Mouse (Mus musculus) hindbrain, embryonic 14.5 days (tissue): ENCODE data around the gene Spata32. TPM values are rescaled to one million over a fixed set of nuclear protein-coding genes. Genes with fewer than 3 reads are reported as not detected.
"Not testable (repeated sequence)": the region's sequence is repeated elsewhere in the genome, so short reads cannot be mapped to it uniquely, and the experiment has no call there.

Experiments used
- ATAC-seq: fragments of 200-750 bp; cut with Nextera tagmentation; 2 replicates; pipeline ENCODE4 v1.8.0; 2017; ENCODE audit warnings: moderate number of reproducible peaks, mild to moderate bottlenecking, moderate TSS enrichment, moderate library complexity; ENCODE audit not compliant: low FRiP score
- DNase-seq: peaks from one replicate; pipeline ENCODE4 v3.0.0-alpha.2; 2015; ENCODE audit warnings: low spot score
- H3K27ac ChIP-seq: fragments of 300-500 bp; sonication (generic); 2 replicates; pipeline ENCODE4 v1.5.1; 2014; ENCODE audit warnings: mild to moderate bottlenecking, moderate library complexity
- H3K27me3 ChIP-seq: fragments of 300-500 bp; sonication (generic); 2 replicates; pipeline ENCODE4 v1.6.1; 2014; ENCODE audit warnings: mild to moderate bottlenecking, low read length, mixed read lengths; ENCODE audit not compliant: control insufficient read depth, insufficient read depth
- H3K36me3 ChIP-seq: fragments of 300-500 bp; sonication (generic); replicated peaks from 2 replicates; pipeline ENCODE4 v1.6.1; 2014; ENCODE audit not compliant: control insufficient read depth, insufficient read depth
- H3K4me1 ChIP-seq: fragments of 300-500 bp; sonication (generic); replicated peaks from 2 replicates; pipeline ENCODE4 v1.6.1; 2014; ENCODE audit warnings: antibody characterized with exemption, low read length, mixed read lengths; ENCODE audit not compliant: control insufficient read depth, insufficient read depth
- H3K4me2 ChIP-seq: fragments of 300-500 bp; sonication (generic); replicated peaks from 2 replicates; pipeline ENCODE4 v1.6.1; 2014; ENCODE audit warnings: mild to moderate bottlenecking, moderate library complexity
- H3K4me3 ChIP-seq: fragments of 300-500 bp; sonication (generic); replicated peaks from 2 replicates; pipeline ENCODE4 v1.5.1; 2014; ENCODE audit warnings: mild to moderate bottlenecking, low read length
- H3K9ac ChIP-seq: fragments of 300-500 bp; sonication (generic); 2 replicates; pipeline ENCODE4 v1.6.1; 2014
- H3K9me3 ChIP-seq: fragments of 300-500 bp; sonication (generic); 2 replicates; pipeline ENCODE4 v1.6.1; 2016; ENCODE audit warnings: low read length; ENCODE audit not compliant: control insufficient read depth
- WGBS: fragments of 180-500 bp; shearing (Covaris S2); extraction: QIAGEN DNeasy Blood & Tissue Kit; methylation state at CpG from one replicate; pipeline ENCODE4 v1.1.7; 2014; 5-methylcytosine and 5-hydroxymethylcytosine counted together
- polyA plus RNA-seq: library from polyadenylated mRNA; unstranded; fragments of >200 nt; fragmentation: Nextera tagmentation; extraction: Ambion mirVana; gene quantifications from 2 replicates; pipeline ENCODE4 v1.2.1, GENCODE M21; 2014

Gene Spata32
- polyA plus RNA-seq, 1 experiment from 2014 or later: 0.29 TPM

DNA sequence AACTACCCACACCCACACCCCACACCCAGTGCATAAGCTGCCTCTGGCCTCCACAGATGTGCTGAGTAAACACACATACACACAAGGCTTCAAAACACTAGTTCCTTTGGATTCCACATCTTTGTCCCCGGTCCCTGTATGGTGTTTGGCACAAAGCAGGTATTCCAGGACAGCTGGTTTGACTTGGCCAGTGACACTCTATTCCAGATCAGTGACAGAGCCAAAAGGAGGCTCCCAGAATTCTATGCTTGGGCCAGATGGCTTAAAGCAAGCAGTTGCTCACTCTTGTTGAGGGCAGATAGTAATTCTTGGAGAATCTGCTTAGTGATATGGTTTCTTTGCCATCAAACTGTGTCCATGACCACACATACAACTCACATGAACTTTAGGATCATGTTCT is 16.2 kb upstream of the Spata32 start:
- DNase-seq: peak; percentile 44
- WGBS: 79% methylated on average over 1 of the region's 1 CpGs
- H3K4me1 ChIP-seq: no peaks in the 10 kb centered on the region

DNA sequence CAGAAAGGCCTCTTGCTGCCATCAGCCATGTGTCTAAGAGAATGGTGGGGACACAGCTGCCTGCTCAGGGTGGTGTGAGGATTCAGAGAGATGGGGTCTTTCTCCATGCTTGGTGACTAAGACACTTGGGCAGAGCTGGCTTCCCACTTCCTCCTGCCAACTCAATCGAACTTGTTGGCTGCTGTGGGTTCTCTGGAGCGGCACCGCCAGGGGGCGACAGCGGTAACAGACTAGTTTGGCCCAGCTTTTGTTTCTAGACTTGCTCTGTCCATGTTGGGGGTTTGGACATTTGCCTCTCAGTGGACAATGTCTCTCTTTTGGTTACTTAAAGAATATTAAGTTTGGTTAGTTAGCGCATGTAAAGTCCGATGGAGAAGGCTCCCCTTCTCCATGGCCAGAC is 14.7 kb upstream of the Spata32 start:
- DNase-seq (peak; percentile 77), ATAC-seq (no peak)
- no peak overlapping the region for H3K27ac ChIP-seq
- H3K36me3 ChIP-seq: peaks cover 50% of the 10 kb centered on the region
- no peaks in the 10 kb centered on the region for H3K27me3 ChIP-seq
- no peaks in the 10 kb centered on the region for H3K9me3 ChIP-seq
- no peak overlapping the region for H3K9ac ChIP-seq
- no peak overlapping the region for H3K4me2 ChIP-seq
- no peak overlapping the region for H3K4me3 ChIP-seq
- no peaks in the 10 kb centered on the region for H3K4me1 ChIP-seq
- WGBS: 34% methylated on average over 7 of the region's 7 CpGs

More for the DNA sequence above, 16.2 kb upstream of the Spata32 start:
- Histone ChIP-seq H3K27me3 (no peaks in the 10 kb centered on the region), H3K9me3 (no peaks in the 10 kb centered on the region), H3K4me2 (no peak overlapping the region), H3K27ac (no peak overlapping the region), H3K36me3 (peaks cover 52% of the 10 kb centered on the region), H3K9ac (no peak overlapping the region), H3K4me3 (no peak overlapping the region)
- no peak for ATAC-seq

DNA sequence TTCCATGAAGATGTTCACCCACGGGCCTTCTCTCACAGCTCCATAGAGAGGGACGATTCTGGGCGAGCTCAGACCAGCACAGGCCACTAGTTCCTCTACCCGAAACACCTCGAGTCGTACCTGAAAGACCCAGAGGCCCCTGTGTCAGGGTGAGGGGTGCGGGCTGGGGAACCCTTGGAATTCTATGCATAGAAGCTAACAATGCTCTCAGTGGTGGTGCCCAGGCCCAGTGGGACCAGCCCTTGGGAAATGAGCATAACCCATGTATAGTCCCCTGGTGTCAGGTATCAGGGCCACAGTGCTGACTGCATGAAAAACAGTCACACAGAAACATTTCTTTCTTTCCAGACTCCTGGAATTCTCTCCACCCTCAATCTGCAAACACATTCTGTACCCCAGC is 13.1 kb upstream of the Spata32 start:
- H3K4me3 ChIP-seq: no peak overlapping the region
- H3K4me2 ChIP-seq: no peak overlapping the region
- H3K36me3 ChIP-seq: peaks cover 50% of the 10 kb centered on the region
- H3K27ac ChIP-seq: no peak overlapping the region
- no peak overlapping the region for H3K9ac ChIP-seq
- H3K4me1 ChIP-seq: no peaks in the 10 kb centered on the region
- 95% methylated on average over 7 of the region's 7 CpGs for WGBS
- DNase-seq (no peak), ATAC-seq (no peak)
- H3K9me3 ChIP-seq: no peaks in the 10 kb centered on the region
- no peaks in the 10 kb centered on the region for H3K27me3 ChIP-seq

DNA sequence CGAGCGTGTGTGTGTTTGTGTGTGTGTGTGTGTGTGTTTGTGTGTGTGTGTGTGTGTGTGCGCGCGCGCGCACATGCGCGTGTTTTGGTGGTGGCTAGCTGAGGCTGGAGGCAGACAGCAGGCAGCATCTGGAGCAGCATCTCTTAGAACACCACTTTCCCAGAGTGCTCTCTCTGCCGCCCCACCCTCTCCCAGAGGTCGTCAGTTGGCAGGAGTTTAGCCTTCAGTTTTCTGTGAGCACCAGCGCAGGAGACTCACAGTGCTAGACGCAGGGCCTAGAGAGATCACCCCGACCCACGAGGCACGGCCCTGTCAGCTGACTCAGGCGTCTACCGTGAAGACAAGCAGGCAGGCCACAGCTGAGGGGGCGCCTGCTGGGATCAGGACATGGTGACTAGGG is 12.4 kb upstream of the Spata32 start:
- Histone ChIP-seq H3K36me3 (peaks cover 47% of the 10 kb centered on the region), H3K27me3 (no peaks in the 10 kb centered on the region), H3K9me3 (no peaks in the 10 kb centered on the region), H3K9ac (no peak overlapping the region), H3K4me3 (no peak overlapping the region), H3K4me2 (no peak overlapping the region), H3K4me1 (no peaks in the 10 kb centered on the region), H3K27ac (no peak overlapping the region)
- ATAC-seq: no peak
- DNase-seq: no peak
- 92% methylated on average over 19 of the region's 19 CpGs for WGBS

DNA sequence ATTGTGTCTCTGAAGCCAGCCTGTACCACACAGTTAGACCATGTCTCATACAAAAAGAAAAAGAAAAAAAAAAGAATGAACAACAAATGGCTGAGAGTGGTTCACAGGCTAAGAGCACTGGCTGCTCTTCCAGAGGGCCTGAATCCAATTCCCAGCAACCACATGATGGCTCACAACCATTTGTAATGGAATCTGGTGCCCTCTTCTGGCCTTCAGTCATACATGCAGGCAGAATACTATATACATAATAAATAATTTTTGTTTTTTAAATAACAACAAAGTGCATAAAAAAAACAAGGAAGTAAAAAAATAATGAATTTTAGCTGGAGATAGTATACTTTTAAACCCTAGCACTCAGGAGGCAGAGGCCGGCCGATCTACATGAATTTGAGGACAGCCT is 11.4 kb upstream of the Spata32 start:
- 95% methylated on average over 2 of the region's 2 CpGs for WGBS
- H3K4me1 ChIP-seq: no peaks in the 10 kb centered on the region
- no peak overlapping the region for H3K4me2 ChIP-seq
- H3K9ac ChIP-seq: no peak overlapping the region
- no peak overlapping the region for H3K27ac ChIP-seq
- no peaks in the 10 kb centered on the region for H3K27me3 ChIP-seq
- ATAC-seq: no peak
- no peak overlapping the region for H3K4me3 ChIP-seq
- H3K36me3 ChIP-seq: peaks cover 55% of the 10 kb centered on the region
- H3K9me3 ChIP-seq: no peaks in the 10 kb centered on the region
- DNase-seq: no peak

DNA sequence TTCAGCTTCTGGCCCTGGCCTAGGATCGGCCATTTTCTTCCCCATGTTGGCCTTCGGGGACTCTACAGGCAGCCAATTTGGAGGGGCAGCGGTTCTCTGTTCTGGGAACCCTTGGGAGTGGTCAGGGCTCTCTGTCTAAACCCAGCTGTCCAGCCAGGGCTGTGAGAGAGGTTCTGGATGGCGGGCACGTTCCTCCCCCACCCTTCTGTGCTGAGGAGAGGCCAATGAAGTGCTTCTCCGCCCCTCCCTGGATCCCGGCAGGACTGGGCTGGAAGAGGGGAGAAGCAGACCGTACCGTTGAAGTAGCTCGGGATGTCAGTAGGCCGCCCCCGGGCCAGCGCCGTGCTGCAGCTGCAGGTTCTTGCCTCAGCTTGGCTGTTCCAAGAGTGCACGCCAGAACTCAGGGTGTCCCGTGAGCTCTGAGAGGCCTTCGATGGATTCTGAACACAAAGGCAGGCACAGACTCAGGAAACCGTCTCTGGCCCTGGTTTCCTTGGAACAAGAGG is 5.8 kb upstream of the Spata32 start:
- Histone ChIP-seq H3K9me3 (no peaks in the 10 kb centered on the region), H3K36me3 (peaks cover 65% of the 10 kb centered on the region), H3K9ac (no peak overlapping the region), H3K27me3 (no peaks in the 10 kb centered on the region), H3K4me2 (no peak overlapping the region), H3K4me3 (no peak overlapping the region), H3K27ac (no peak overlapping the region), H3K4me1 (no peaks in the 10 kb centered on the region)
- no peak for ATAC-seq
- WGBS: 64% methylated on average over 18 of the region's 18 CpGs
- DNase-seq: no peak

DNA sequence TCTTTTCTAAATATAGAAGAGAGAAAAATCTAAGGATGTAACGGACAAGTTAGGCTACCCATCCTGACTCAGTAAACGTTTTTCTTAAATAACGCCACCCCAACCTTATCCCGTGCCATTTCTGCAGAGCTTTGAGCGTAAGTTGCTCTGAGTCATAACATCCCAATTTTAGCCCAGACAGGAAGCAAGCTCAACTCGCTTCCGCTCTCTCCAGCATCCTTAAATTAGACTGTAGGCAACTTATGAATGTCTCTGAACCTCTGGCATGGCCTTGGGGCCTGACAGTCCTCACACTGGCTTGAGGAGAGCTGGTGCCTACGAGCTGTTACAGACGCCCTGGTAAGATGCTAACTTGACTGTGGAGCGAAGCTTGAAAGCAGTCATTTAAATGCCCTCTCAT is 5.2 kb upstream of the Spata32 start:
- no peak for ATAC-seq
- H3K27ac ChIP-seq: no peak overlapping the region
- H3K4me3 ChIP-seq: no peak overlapping the region
- peaks cover 59% of the 10 kb centered on the region for H3K36me3 ChIP-seq
- H3K9ac ChIP-seq: no peak overlapping the region
- WGBS: 87% methylated on average over 10 of the region's 10 CpGs
- no peaks in the 10 kb centered on the region for H3K27me3 ChIP-seq
- no peaks in the 10 kb centered on the region for H3K9me3 ChIP-seq
- DNase-seq: no peak
- no peak overlapping the region for H3K4me2 ChIP-seq
- H3K4me1 ChIP-seq: peaks cover 4% of the 10 kb centered on the region

DNA sequence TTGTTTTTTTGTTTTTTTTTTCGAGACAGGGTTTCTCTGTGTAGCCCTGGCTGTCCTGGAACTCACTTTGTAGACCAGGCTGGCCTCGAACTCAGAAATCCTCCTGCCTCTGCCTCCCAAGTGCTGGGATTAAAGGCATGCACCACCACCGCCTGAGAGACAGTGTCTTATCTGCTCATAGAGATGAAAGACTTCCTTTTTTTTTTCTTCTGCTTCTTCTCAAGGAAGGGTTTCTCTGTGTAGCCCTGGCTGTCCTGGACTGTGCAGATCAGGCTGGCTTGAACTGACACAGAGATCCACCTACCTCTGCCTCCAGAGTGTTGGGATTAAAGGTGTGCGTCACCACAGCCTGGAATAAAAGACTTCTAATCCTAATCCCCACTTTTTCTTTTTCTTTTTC is 4.5 kb upstream of the Spata32 start:
- H3K9me3 ChIP-seq, H3K27me3 ChIP-seq, H3K27ac ChIP-seq, H3K4me3 ChIP-seq, H3K9ac ChIP-seq, DNase-seq, ATAC-seq, H3K4me1 ChIP-seq, H3K4me2 ChIP-seq: not testable (repeated sequence)
- H3K36me3 ChIP-seq: peaks cover 55% of the 10 kb centered on the region
- 95% methylated on average over 4 of the region's 4 CpGs for WGBS

DNA sequence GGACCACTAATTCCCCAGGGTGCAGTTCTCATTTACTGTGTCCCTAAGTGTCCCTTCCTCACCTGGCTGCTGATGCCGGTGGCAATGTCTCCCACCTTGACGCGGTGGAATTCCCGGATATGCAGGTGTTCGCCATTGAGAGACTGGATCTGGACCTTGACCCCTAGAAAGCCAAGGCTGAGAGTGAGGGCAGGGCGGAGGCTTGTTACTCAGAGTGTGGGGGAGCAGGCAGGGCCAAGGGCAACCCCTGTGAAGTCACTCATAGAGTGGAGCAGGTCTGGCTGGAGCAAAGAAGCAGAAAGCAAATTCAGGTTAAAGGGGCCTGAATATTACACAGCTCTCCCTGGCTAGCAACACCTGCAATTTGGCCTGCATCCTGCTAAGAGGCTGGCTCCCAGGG is 3.2 kb upstream of the Spata32 start:
- no peak overlapping the region for H3K4me2 ChIP-seq
- H3K27ac ChIP-seq: no peak overlapping the region
- H3K9ac ChIP-seq: no peak overlapping the region
- H3K9me3 ChIP-seq: no peaks in the 10 kb centered on the region
- no peaks in the 10 kb centered on the region for H3K27me3 ChIP-seq
- H3K36me3 ChIP-seq: peaks cover 45% of the 10 kb centered on the region
- DNase-seq (no peak), ATAC-seq (no peak)
- peaks cover 9% of the 10 kb centered on the region for H3K4me1 ChIP-seq
- 95% methylated on average over 6 of the region's 6 CpGs for WGBS
- no peak overlapping the region for H3K4me3 ChIP-seq

DNA sequence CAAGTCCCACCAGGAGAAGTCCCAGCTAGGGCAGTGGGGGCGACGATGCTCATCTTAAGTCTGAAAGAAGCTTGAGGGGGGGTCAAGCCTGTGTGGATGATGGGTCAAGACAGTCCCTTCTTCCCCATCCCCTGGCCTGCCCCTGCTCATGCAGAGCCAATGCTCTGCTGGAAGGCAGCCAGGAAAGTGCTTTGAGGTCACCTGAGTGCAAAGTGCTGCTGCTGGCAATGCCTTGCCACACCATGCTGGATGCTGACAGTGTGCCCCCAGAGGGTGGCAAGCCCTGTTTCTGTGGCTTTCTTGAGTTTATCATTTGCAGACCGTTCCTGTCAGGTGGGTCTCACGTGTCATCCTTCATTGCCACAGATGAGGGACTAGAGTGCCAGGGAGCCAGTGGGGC is 1.8 kb upstream of the Spata32 start:
- peaks cover 9% of the 10 kb centered on the region for H3K4me1 ChIP-seq
- H3K4me2 ChIP-seq: no peak overlapping the region
- H3K36me3 ChIP-seq: peaks cover 37% of the 10 kb centered on the region
- H3K27ac ChIP-seq: no peak overlapping the region
- DNase-seq: no peak
- ATAC-seq: no peak
- H3K27me3 ChIP-seq: no peaks in the 10 kb centered on the region
- no peak overlapping the region for H3K9ac ChIP-seq
- no peak overlapping the region for H3K4me3 ChIP-seq
- 82% methylated on average over 4 of the region's 4 CpGs for WGBS
- H3K9me3 ChIP-seq: no peaks in the 10 kb centered on the region
